Mouse (Mus musculus) granulocyte monocyte progenitor cell, adult 5-6 weeks (primary cell): Measurements from ENCODE around the gene Gzmk. TPM values are rescaled to one million over a fixed set of nuclear protein-coding genes. Genes with fewer than 3 reads are reported as not detected.

ENCODE experiments used
- total RNA-seq, 2 experiments: library from RNA; stranded (forward) in 1 of 2; stranded (reverse) in 1 of 2; fragments of 200-712, 200-1000 nt in 1 of 2; fragments of >200 nt in 1 of 2; fragmentation: Nextera tagmentation in 1 of 2; gene quantifications; 2 replicates each; pipeline ENCODE4 v1.2.3; 2014 to 2017

Gene Gzmk
- total RNA-seq, 2 experiments from 2014 or later, result not detected

Other genes starting within 250 kb of the Gzmk start
- gene Ccno, start 238.1 kb downstream of the Gzmk start, total RNA-seq (2014; fragmentation: Nextera tagmentation), result 1.7 TPM in 1 of 2 replicates, not detected in the other
- gene Ccno, start 238.1 kb downstream of the Gzmk start, total RNA-seq (2017), result 1.3 and 6.3 TPM in 2 replicates
- not detected in 2 replicates for gene Mcidas, start 232.1 kb downstream of the Gzmk start, total RNA-seq (2014; fragmentation: Nextera tagmentation)
- not detected in 2 replicates for gene Mcidas, start 232.1 kb downstream of the Gzmk start, total RNA-seq (2017)
- not detected in 2 replicates for gene Cdc20b, start 190.8 kb downstream of the Gzmk start, total RNA-seq (2014; fragmentation: Nextera tagmentation)
- gene Cdc20b, start 190.8 kb downstream of the Gzmk start, total RNA-seq (2017), result not detected in 2 replicates
- not detected in 2 replicates for gene Gpx8, start 179.5 kb downstream of the Gzmk start, total RNA-seq (2014; fragmentation: Nextera tagmentation)
- not detected in 2 replicates for gene Gpx8, start 179.5 kb downstream of the Gzmk start, total RNA-seq (2017)
- gene Gzma, start 124.9 kb downstream of the Gzmk start, total RNA-seq (2014; fragmentation: Nextera tagmentation), result not detected in 2 replicates
- gene Gzma, start 124.9 kb downstream of the Gzmk start, total RNA-seq (2017), result 3.3 TPM in 1 of 2 replicates, not detected in the other
- not detected in 2 replicates for gene Esm1, start 16.2 kb downstream of the Gzmk start, total RNA-seq (2014; fragmentation: Nextera tagmentation)
- gene Esm1, start 16.2 kb downstream of the Gzmk start, total RNA-seq (2017), result not detected in 2 replicates
- gene BC067074, start 67.3 kb upstream of the Gzmk start, total RNA-seq (2014; fragmentation: Nextera tagmentation), result not detected in 2 replicates
- not detected in 2 replicates for gene BC067074, start 67.3 kb upstream of the Gzmk start, total RNA-seq (2017)